23 mouse cellular contexts compared by ENCODE assay signal in genomic region chr4:120913861-120914260, GRCm38 (mm10). TPM values are rescaled to one million over a fixed set of nuclear protein-coding genes. Genes with fewer than 3 reads are reported as not detected.
DNase-seq lines count a peak whose midpoint lies in the region; ATAC-seq and TF ChIP-seq lines count a peak whose summit lies in the region.
"Had no signal": no experiment of that assay in that cellular context is flagged by ENCODE, and none has a peak within 500 bp of the region (broad histone marks: within the 10 kb centered on the region; RNA-seq: fewer than 3 reads in every experiment).

No protein-coding gene starts in this region.

- no peak overlapping the region for H3K4me3 ChIP-seq in G1E (ENCODE audit: low read depth, low read length)
- H3K4me3 ChIP-seq: embryonic facial prominence, embryonic 15.5 days; erythroblast, embryonic 14.5 days; forebrain, embryonic 10.5 days; heart, embryonic 10.5 days; hindbrain, embryonic 15.5 days had no signal

- H3K36me3 ChIP-seq in G1E (replicated peaks) = no peaks in the 10 kb centered on the region
- no peaks in the 10 kb centered on the region for H3K36me3 ChIP-seq in splenic B cell, adult 2 months (ENCODE audit: control insufficient read depth, insufficient read depth, low read length, poor library complexity, severe bottlenecking)
- H3K36me3 ChIP-seq: embryonic facial prominence, embryonic 15.5 days; forebrain, embryonic 10.5 days; heart, embryonic 10.5 days; hindbrain, embryonic 15.5 days had no signal

- peaks cover 43% of the 10 kb centered on the region for H3K4me1 ChIP-seq in G1E (ENCODE audit: insufficient read depth, low read depth, low read length)
- H3K4me1 ChIP-seq: embryonic facial prominence, embryonic 15.5 days; forebrain, embryonic 10.5 days; heart, embryonic 10.5 days had no signal

- intact Hi-C loops in heart, postnatal 36 days (cut with DNase I) = no loop called here
- intact Hi-C loops in left cerebral cortex, postnatal 4 days (cut with DNase I) = loop anchor here (10.0 kb wide), 1 partner anchor 329 kb away; the partner anchor contains the start of gene Gm8439

- no peaks in the 10 kb centered on the region for H3K27me3 ChIP-seq in G1E (ENCODE audit: insufficient read depth, low read length)
- no peaks in the 10 kb centered on the region for H3K27me3 ChIP-seq in splenic B cell, adult 2 months (ENCODE audit: control insufficient read depth, insufficient read depth, low read length, poor library complexity, severe bottlenecking)
- H3K27me3 ChIP-seq: embryonic facial prominence, embryonic 15.5 days; hindbrain, embryonic 15.5 days had no signal

- peak; percentile 21 to 33 for DNase-seq in spleen, postnatal 36 days (ENCODE audit: low spot score in 2 of 2)
- no peak for DNase-seq in spleen, postnatal 14 days (ENCODE audit: low spot score in 2 of 2)
- DNase-seq in G1E (ENCODE audit: low spot score) = no peak
- peak; percentile 53 for DNase-seq in splenic B cell, adult 2 months (ENCODE audit: low read depth, low spot score)
- no peak for DNase-seq in heart, postnatal 36 days
- DNase-seq in left cerebral cortex, postnatal 4 days = no peak
- DNase-seq in frontal cortex, adult 2 months (ENCODE audit: extremely low spot score in 1 of 2, low spot score in 1 of 2) = no peak
- DNase-seq: adrenal gland, postnatal 14 days; cerebellum, adult 11-12 months; cerebellum, adult 9-10 months; cerebellum, postnatal 36 days; embryo, embryonic 11 days; gastrocnemius, postnatal 14 days; heart, postnatal 10 days; kidney, adult 2 months had no signal

- H3K9me3 ChIP-seq in G1E (replicated peaks) = no peaks in the 10 kb centered on the region
- H3K9me3 ChIP-seq: embryonic facial prominence, embryonic 15.5 days; forebrain, embryonic 10.5 days; heart, embryonic 10.5 days; hindbrain, embryonic 15.5 days had no signal

- ATAC-seq in G1E (ENCODE audit: extremely low read depth, insufficient number of reproducible peaks, low FRiP score, poor library complexity, severe bottlenecking) = peak; percentile 59; the same call in 1 of the 2 replicates
- ATAC-seq in granulocyte monocyte progenitor cell, adult 5-6 weeks (replicated peaks; ENCODE audit: poor library complexity, severe bottlenecking) = peak; percentile 72
- ATAC-seq: forebrain, embryonic 14.5 days; intestine, embryonic 16.5 days had no signal

- TF ChIP-seq CTCF in G1E (IDR thresholded peaks at IDR 0.05; ENCODE audit: low read depth, low read length) = no peak

RNA-seq across cellular contexts. Expression of gene Exo5, which starts 11.0 kb away (rescaled TPM):
- total RNA-seq in G1E (2014; fragmentation: Nextera tagmentation) = 9.2 TPM in 2 replicates
- 12.6 and 14.5 TPM in 2 replicates for total RNA-seq in G1E (2017)
- polyA plus RNA-seq in G1E (2012) = 4.7 and 5.5 TPM in 2 replicates
- total RNA-seq in granulocyte monocyte progenitor cell, adult 5-6 weeks (2014; fragmentation: Nextera tagmentation) = 15.4 and 17.6 TPM in 2 replicates
- total RNA-seq in granulocyte monocyte progenitor cell, adult 5-6 weeks (2017) = 16.4 and 18.1 TPM in 2 replicates
- total RNA-seq in heart, postnatal 36 days (2021) = 1 to 10 TPM; 2.7 to 5.0 TPM
- total RNA-seq in left cerebral cortex, postnatal 4 days (2021) = 10 to 100 TPM; 20.3 to 23.0 TPM
- 11.3 and 12.7 TPM in 2 replicates for polyA plus RNA-seq in frontal cortex, adult 2 months (2012; rRNA removed)

RNA-seq across cellular contexts. Expression of gene Zfp69, which starts 37.6 kb away (rescaled TPM):
- total RNA-seq in G1E (2014; fragmentation: Nextera tagmentation) (6.6 and 8.1 TPM in 2 replicates), G1E (2017) (3.8 and 4.9 TPM in 2 replicates)
- polyA plus RNA-seq in G1E (2012) = 1.8 and 2.7 TPM in 2 replicates
- total RNA-seq in granulocyte monocyte progenitor cell, adult 5-6 weeks (2014; fragmentation: Nextera tagmentation) = 0.66 and 1.1 TPM in 2 replicates
- 0.43 and 0.77 TPM in 2 replicates for total RNA-seq in granulocyte monocyte progenitor cell, adult 5-6 weeks (2017)
- 1 to 10 TPM; 1.4 to 1.5 TPM for total RNA-seq in heart, postnatal 36 days (2021)
- total RNA-seq in left cerebral cortex, postnatal 4 days (2021) = 1 to 10 TPM; 4.0 to 4.1 TPM
- 1.7 and 2.0 TPM in 2 replicates for polyA plus RNA-seq in frontal cortex, adult 2 months (2012; rRNA removed)

RNA-seq across cellular contexts. Expression of gene Rims3, which starts 59.2 kb away (rescaled TPM):
- not detected in 2 replicates for total RNA-seq in G1E (2014; fragmentation: Nextera tagmentation)
- total RNA-seq in G1E (2017) = 0.06 and 0.16 TPM in 2 replicates
- polyA plus RNA-seq in G1E (2012) = not detected in 2 replicates
- total RNA-seq in granulocyte monocyte progenitor cell, adult 5-6 weeks (2014; fragmentation: Nextera tagmentation) = not detected in 2 replicates
- not detected in 2 replicates for total RNA-seq in granulocyte monocyte progenitor cell, adult 5-6 weeks (2017)
- under 1 TPM; 0.06 to 0.08 TPM for total RNA-seq in heart, postnatal 36 days (2021)
- total RNA-seq in left cerebral cortex, postnatal 4 days (2021) = 10 to 100 TPM; 74.4 to 75.8 TPM
- polyA plus RNA-seq in frontal cortex, adult 2 months (2012; rRNA removed) = 56.3 and 62.0 TPM in 2 replicates

Comparison
In these comparisons a context has a peak if more than half of its experiments do, and no peak if none do; other contexts are left out.
1. DNase-seq: peak in spleen, postnatal 36 days (2 of 2) and splenic B cell, adult 2 months (single experiment); none in spleen, postnatal 14 days (0 of 2), G1E (single experiment), heart, postnatal 36 days (0 of 2), left cerebral cortex, postnatal 4 days (single experiment) and frontal cortex, adult 2 months (0 of 2).
2. RNA of gene Rims3, which starts 59.2 kb away (total RNA-seq): 74.4 to 75.8 TPM in left cerebral cortex, postnatal 4 days; 0.06 to 0.16 TPM in G1E, 0.06 to 0.08 TPM in heart, postnatal 36 days and not detected in granulocyte monocyte progenitor cell, adult 5-6 weeks; every median in the first group is over 10 times any median in the second.